In genomic region chr9:99357921-99358692, GRCm38 (mm10) we compare ENCODE assay signal across 8 mouse cellular contexts. TPM values are rescaled to one million over a fixed set of nuclear protein-coding genes. Genes with fewer than 3 reads are reported as not detected.
A peak's percentile ranks its signal among the peaks of the same experiment; 100 is the strongest.
DNase-seq lines count a peak whose midpoint lies in the region; ATAC-seq and TF ChIP-seq lines count a peak whose summit lies in the region.

Esyt3 (minus strand) TSS chr9:99358557.

- peak within 1 kb of the TSS; percentile 94 for H3K4me2 ChIP-seq in embryonic facial prominence, embryonic 11.5 days (ENCODE audit: low read depth, low read length)
- peak within 1 kb of the TSS; percentile 95 for H3K4me2 ChIP-seq in hindbrain, embryonic 11.5 days (replicated peaks; ENCODE audit: low read depth, low read length)
- peak within 1 kb of the TSS; percentile 65 for H3K4me2 ChIP-seq in stomach, postnatal 0 days (replicated peaks; ENCODE audit: low read depth)

- peak; percentile 20 for DNase-seq in thymus, postnatal 4 days
- no peak for DNase-seq in thymus, postnatal 25 days
- DNase-seq in embryonic facial prominence, embryonic 11.5 days (ENCODE audit: low spot score) = peak; percentile 57
- peak; percentile 52 for DNase-seq in hindbrain, embryonic 11.5 days (ENCODE audit: low spot score)
- DNase-seq in limb, embryonic 10.5 days (ENCODE audit: low spot score) = peak; percentile 63
- peak; percentile 83 for DNase-seq in stomach, postnatal 0 days (ENCODE audit: low spot score)
- no peak for DNase-seq in spleen, adult 12 weeks (ENCODE audit: low spot score)

- WGBS in embryonic facial prominence, embryonic 11.5 days = under 1% methylated on average over 66 of the region's 66 CpGs
- 1% methylated on average over 65 of the region's 66 CpGs for WGBS in hindbrain, embryonic 11.5 days
- under 1% methylated on average over 66 of the region's 66 CpGs for WGBS in limb, embryonic 10.5 days
- under 1% methylated on average over 66 of the region's 66 CpGs for WGBS in stomach, postnatal 0 days

- peaks cover 31% of the 10 kb centered on the region for H3K27me3 ChIP-seq in embryonic facial prominence, embryonic 11.5 days (ENCODE audit: control insufficient read depth, insufficient read depth, low read length)
- H3K27me3 ChIP-seq in hindbrain, embryonic 11.5 days (ENCODE audit: control insufficient read depth, insufficient read depth, low read length) = peaks cover 28% of the 10 kb centered on the region
- peaks cover 64% of the 10 kb centered on the region for H3K27me3 ChIP-seq in limb, embryonic 10.5 days (ENCODE audit: low read depth, poor library complexity, severe bottlenecking)
- peaks cover 8% of the 10 kb centered on the region; the same call in 1 of the 2 replicates for H3K27me3 ChIP-seq in stomach, postnatal 0 days (ENCODE audit: control insufficient read depth, insufficient read depth, low read length)

- peak; percentile 80; the same call in 1 of the 2 replicates for ATAC-seq in embryonic facial prominence, embryonic 11.5 days (replicated peaks; ENCODE audit: insufficient number of reproducible peaks, low FRiP score, low TSS enrichment, low read depth)
- peak; percentile 57; the same call in 1 of the 2 replicates for ATAC-seq in hindbrain, embryonic 11.5 days (ENCODE audit: low FRiP score)
- peak; percentile 54 for ATAC-seq in megakaryocyte progenitor cell, adult 5-6 weeks (replicated peaks; ENCODE audit: poor library complexity)
- peak; percentile 80 for ATAC-seq in stomach, postnatal 0 days (ENCODE audit: low FRiP score, low TSS enrichment)

- no peak for TF ChIP-seq EP300 in stomach, postnatal 0 days (optimal IDR thresholded peaks at IDR 0.05)

- H3K27ac ChIP-seq in embryonic facial prominence, embryonic 11.5 days (replicated peaks; ENCODE audit: low read depth, low read length) = no peak within 1 kb of the TSS
- no peak within 1 kb of the TSS for H3K27ac ChIP-seq in hindbrain, embryonic 11.5 days (ENCODE audit: low read depth, low read length)
- H3K27ac ChIP-seq in limb, embryonic 10.5 days = peak within 1 kb of the TSS; percentile 48; the same call in 1 of the 2 replicates
- H3K27ac ChIP-seq in stomach, postnatal 0 days (replicated peaks) = no peak within 1 kb of the TSS

- TF ChIP-seq CTCF in stomach, postnatal 0 days (IDR thresholded peaks at IDR 0.05; ENCODE audit: low read depth) = no peak; the same call in 1 of the 2 replicates

- no peaks in the 10 kb centered on the region for H3K9me3 ChIP-seq in embryonic facial prominence, embryonic 11.5 days (replicated peaks; ENCODE audit: control insufficient read depth, low read length)
- no peaks in the 10 kb centered on the region for H3K9me3 ChIP-seq in hindbrain, embryonic 11.5 days (ENCODE audit: control insufficient read depth, low read length)
- no peaks in the 10 kb centered on the region for H3K9me3 ChIP-seq in limb, embryonic 10.5 days (replicated peaks)
- no peaks in the 10 kb centered on the region for H3K9me3 ChIP-seq in stomach, postnatal 0 days (ENCODE audit: control insufficient read depth, low read length)

- peaks cover 5% of the 10 kb centered on the region; the same call in 1 of the 2 replicates for H3K4me1 ChIP-seq in embryonic facial prominence, embryonic 11.5 days (ENCODE audit: control insufficient read depth, insufficient read depth, low read length)
- peaks cover 7% of the 10 kb centered on the region; the same call in 1 of the 2 replicates for H3K4me1 ChIP-seq in hindbrain, embryonic 11.5 days (replicated peaks; ENCODE audit: control insufficient read depth, insufficient read depth, low read length)
- peaks cover 19% of the 10 kb centered on the region for H3K4me1 ChIP-seq in limb, embryonic 10.5 days
- H3K4me1 ChIP-seq in stomach, postnatal 0 days (replicated peaks; ENCODE audit: control insufficient read depth, insufficient read depth) = no peaks in the 10 kb centered on the region

- H3K36me3 ChIP-seq in embryonic facial prominence, embryonic 11.5 days (replicated peaks; ENCODE audit: control insufficient read depth, insufficient read depth, low read depth, low read length) = no peaks in the 10 kb centered on the region
- no peaks in the 10 kb centered on the region for H3K36me3 ChIP-seq in hindbrain, embryonic 11.5 days (ENCODE audit: control insufficient read depth, insufficient read depth, low read length)
- H3K36me3 ChIP-seq in limb, embryonic 10.5 days = no peaks in the 10 kb centered on the region
- no peaks in the 10 kb centered on the region for H3K36me3 ChIP-seq in stomach, postnatal 0 days (ENCODE audit: control insufficient read depth, insufficient read depth, low read length)

- peak within 1 kb of the TSS; percentile 44 for H3K4me3 ChIP-seq in embryonic facial prominence, embryonic 11.5 days (ENCODE audit: low read depth, low read length)
- peak within 1 kb of the TSS; percentile 45 for H3K4me3 ChIP-seq in hindbrain, embryonic 11.5 days (ENCODE audit: low read depth, low read length)
- H3K4me3 ChIP-seq in limb, embryonic 10.5 days = peak within 1 kb of the TSS; percentile 57
- H3K4me3 ChIP-seq in stomach, postnatal 0 days (ENCODE audit: low read depth, low read length) = peak within 1 kb of the TSS; percentile 40

- H3K9ac ChIP-seq in embryonic facial prominence, embryonic 11.5 days (replicated peaks; ENCODE audit: low read length) = peak within 1 kb of the TSS; percentile 28
- peak within 1 kb of the TSS; percentile 23; the same call in 1 of the 2 replicates for H3K9ac ChIP-seq in hindbrain, embryonic 11.5 days (ENCODE audit: low read depth, low read length)
- peak within 1 kb of the TSS; percentile 50 for H3K9ac ChIP-seq in stomach, postnatal 0 days (ENCODE audit: low read length)

RNA-seq across cellular contexts. Expression of gene Esyt3, which starts in this region (rescaled TPM):
- polyA plus RNA-seq in embryonic facial prominence, embryonic 11.5 days (2014; fragmentation: Nextera tagmentation; extraction: Ambion mirVana) = 0.21 and 0.31 TPM in 2 replicates
- 0.15 and 0.36 TPM in 2 replicates for polyA plus RNA-seq in hindbrain, embryonic 11.5 days (2014; fragmentation: Nextera tagmentation; extraction: Ambion mirVana)
- polyA plus RNA-seq in limb, embryonic 10.5 days (2016; fragmentation: Nextera tagmentation; extraction: Ambion mirVana) = 0.33 and 0.36 TPM in 2 replicates
- total RNA-seq in megakaryocyte progenitor cell, adult 5-6 weeks (2015) = not detected in 2 replicates
- not detected in 2 replicates for total RNA-seq in megakaryocyte progenitor cell, adult 5-6 weeks (2017)
- 9.5 and 9.6 TPM in 2 replicates for polyA plus RNA-seq in stomach, postnatal 0 days (2015; fragmentation: Nextera tagmentation; extraction: Ambion mirVana)

Comparison
In these comparisons a context has a peak if more than half of its experiments do, and no peak if none do; other contexts are left out.
1. DNase-seq: peak in thymus, postnatal 4 days (single experiment) and stomach, postnatal 0 days (single experiment); none in thymus, postnatal 25 days (single experiment) and spleen, adult 12 weeks (single experiment).
2. Peak in DNase-seq, ATAC-seq, H3K4me3 ChIP-seq, H3K9ac ChIP-seq and H3K4me2 ChIP-seq in embryonic facial prominence, embryonic 11.5 days; RNA of the gene not detected or under 1 TPM.
3. Peak in DNase-seq, ATAC-seq, H3K4me3 ChIP-seq, H3K9ac ChIP-seq and H3K4me2 ChIP-seq in hindbrain, embryonic 11.5 days; RNA of the gene not detected or under 1 TPM.
4. Peak in DNase-seq, H3K4me3 ChIP-seq and H3K27ac ChIP-seq in limb, embryonic 10.5 days; RNA of the gene not detected or under 1 TPM.
5. Peak in ATAC-seq in megakaryocyte progenitor cell, adult 5-6 weeks; RNA of the gene not detected or under 1 TPM.
6. Peak in every context shown above with its lines, with median percentiles within 50 percentile points of each other: ATAC-seq, H3K4me2 ChIP-seq, H3K4me3 ChIP-seq and H3K9ac ChIP-seq.